Comparison of ENCODE assay signal across 10 mouse cellular contexts in the genomic region with DNA sequence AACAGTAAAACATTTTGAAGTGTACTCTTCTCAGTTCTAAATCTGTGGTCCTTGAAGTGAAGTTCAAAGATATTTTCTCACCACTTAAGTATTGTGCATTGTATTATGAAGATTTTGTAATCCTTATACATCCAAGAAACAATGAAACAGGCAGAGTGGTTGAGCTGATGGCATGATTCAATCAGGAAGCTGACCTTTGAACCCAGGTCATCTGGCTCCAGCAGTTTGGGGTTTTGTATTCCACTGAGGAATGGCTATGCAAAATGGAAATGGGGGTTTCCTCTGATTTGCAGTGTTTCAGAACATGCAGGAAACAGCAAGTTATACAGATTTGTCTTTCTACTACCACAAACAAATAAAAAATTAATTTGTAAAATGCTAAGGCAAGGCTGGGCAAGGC.
"Had no signal": no experiment of that assay in that cellular context is flagged by ENCODE, and none has a peak within 500 bp of the region (broad histone marks: within the 10 kb centered on the region; RNA-seq: fewer than 3 reads in every experiment).

No protein-coding gene starts in this region.

- H3K9ac ChIP-seq: kidney, embryonic 15.5 days; liver, embryonic 15.5 days; lung, embryonic 15.5 days; midbrain, embryonic 13.5 days; stomach, embryonic 15.5 days had no signal

- H3K4me1 ChIP-seq: kidney, embryonic 15.5 days; liver, embryonic 15.5 days; stomach, embryonic 15.5 days had no signal

- H3K27me3 ChIP-seq: kidney, embryonic 15.5 days; liver, embryonic 15.5 days; lung, embryonic 15.5 days; midbrain, embryonic 13.5 days; stomach, embryonic 15.5 days had no signal

- H3K4me3 ChIP-seq: kidney, embryonic 15.5 days; liver, embryonic 15.5 days; lung, embryonic 15.5 days; midbrain, embryonic 13.5 days; stomach, embryonic 15.5 days had no signal

- H3K9me3 ChIP-seq: kidney, embryonic 15.5 days; liver, embryonic 15.5 days; lung, embryonic 15.5 days; midbrain, embryonic 13.5 days; stomach, embryonic 15.5 days had no signal

- H3K4me2 ChIP-seq: kidney, embryonic 15.5 days; liver, embryonic 11.5 days; liver, embryonic 15.5 days; lung, embryonic 15.5 days; midbrain, embryonic 13.5 days; stomach, embryonic 15.5 days had no signal

- H3K36me3 ChIP-seq: kidney, embryonic 15.5 days; liver, embryonic 15.5 days; lung, embryonic 15.5 days; midbrain, embryonic 13.5 days; stomach, embryonic 15.5 days had no signal

- DNase-seq: right cerebral cortex, postnatal 14 days; thymus, adult 2 months; thymus, postnatal 25 days had no signal

- ATAC-seq: intestine, postnatal 0 days; midbrain, embryonic 13.5 days had no signal

- H3K27ac ChIP-seq: kidney, embryonic 15.5 days; liver, embryonic 15.5 days; lung, embryonic 15.5 days; midbrain, embryonic 13.5 days; stomach, embryonic 15.5 days had no signal
